Mouse (Mus musculus): ENCODE measurements around the gene Supt5. TPM values are rescaled to one million over a fixed set of nuclear protein-coding genes. Genes with fewer than 3 reads are reported as not detected.
A peak's percentile ranks its signal among the peaks of the same experiment; 100 is the strongest.

The Supt5 gene
- total RNA-seq, 2 experiments from 2014 or later, result 111 TPM

DNA sequence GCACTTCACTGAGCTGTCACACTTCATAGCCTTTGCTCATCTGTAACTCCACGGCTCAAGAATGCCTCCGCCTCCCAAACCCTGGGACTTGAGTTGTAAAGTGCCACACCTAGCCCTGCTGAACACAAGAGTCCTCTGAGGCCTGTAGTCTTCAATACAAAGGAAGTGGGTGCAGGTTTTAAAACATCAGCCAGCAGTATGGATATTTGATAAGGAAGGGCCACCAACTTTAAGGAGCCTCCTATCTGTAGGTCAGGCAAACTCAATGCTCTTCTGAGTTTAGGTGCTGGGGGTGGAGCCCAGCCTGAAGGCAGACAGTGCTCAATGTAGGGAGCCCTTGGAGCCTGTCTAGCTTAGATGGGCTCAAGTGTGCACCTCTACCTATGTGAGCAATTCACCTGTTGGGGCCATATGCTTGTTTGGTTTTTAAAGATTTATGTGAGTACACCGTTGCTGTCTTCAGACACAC lies 15.6 kb upstream of the Supt5 start:
- no peak for DNase-seq
- intact Hi-C loops (cut with DNase I), result no loop called here

DNA sequence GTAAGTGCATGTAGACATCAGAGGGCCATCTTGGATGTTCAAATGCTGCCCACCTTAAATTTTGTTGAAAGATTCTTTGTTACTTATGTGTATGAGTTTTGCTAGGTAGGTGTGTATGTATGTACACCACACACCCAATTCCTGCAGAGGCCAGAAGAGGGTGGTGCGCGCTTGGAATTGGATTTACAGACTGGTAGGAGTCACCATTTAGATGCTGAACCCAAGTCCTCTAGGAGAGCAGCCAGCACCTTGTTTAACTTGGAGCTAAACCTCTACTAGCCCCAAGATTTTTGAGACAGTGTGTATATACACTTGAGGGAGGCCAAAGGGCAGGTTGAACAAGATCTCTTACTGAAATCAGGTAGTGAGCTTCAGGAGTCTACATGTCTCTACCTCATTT lies 14.7 kb upstream of the Supt5 start:
- intact Hi-C loops (cut with DNase I), result no loop called here

DNA sequence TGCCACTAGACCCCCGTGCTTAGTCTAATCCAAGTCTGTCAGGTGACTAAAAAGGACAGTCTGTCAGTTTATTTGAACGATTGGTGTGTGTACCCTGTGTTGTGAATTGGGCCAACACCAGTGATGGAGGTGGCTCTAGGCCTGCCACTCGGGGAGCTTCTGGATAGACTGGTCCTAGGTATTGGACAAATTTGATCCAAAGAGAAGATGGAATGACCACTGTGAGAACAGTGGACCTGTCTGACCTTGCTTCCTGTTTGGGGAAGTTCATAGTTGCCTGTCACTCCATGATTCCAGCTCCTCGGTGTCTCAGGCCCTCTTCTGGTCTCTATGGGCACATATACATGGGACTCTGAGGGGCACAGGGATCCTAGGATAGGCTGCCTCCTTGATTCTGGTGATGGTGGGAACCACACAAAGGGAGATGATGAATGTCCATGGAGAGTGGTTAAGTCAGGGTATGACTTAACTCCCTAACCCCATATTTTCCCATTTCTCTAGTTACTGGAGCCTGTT lies 13.2 kb upstream of the Supt5 start:
- no peak for DNase-seq
- intact Hi-C loops (cut with DNase I), result no loop called here

More for the DNA sequence above, 14.7 kb upstream of the Supt5 start:
- DNase-seq, result no peak

DNA sequence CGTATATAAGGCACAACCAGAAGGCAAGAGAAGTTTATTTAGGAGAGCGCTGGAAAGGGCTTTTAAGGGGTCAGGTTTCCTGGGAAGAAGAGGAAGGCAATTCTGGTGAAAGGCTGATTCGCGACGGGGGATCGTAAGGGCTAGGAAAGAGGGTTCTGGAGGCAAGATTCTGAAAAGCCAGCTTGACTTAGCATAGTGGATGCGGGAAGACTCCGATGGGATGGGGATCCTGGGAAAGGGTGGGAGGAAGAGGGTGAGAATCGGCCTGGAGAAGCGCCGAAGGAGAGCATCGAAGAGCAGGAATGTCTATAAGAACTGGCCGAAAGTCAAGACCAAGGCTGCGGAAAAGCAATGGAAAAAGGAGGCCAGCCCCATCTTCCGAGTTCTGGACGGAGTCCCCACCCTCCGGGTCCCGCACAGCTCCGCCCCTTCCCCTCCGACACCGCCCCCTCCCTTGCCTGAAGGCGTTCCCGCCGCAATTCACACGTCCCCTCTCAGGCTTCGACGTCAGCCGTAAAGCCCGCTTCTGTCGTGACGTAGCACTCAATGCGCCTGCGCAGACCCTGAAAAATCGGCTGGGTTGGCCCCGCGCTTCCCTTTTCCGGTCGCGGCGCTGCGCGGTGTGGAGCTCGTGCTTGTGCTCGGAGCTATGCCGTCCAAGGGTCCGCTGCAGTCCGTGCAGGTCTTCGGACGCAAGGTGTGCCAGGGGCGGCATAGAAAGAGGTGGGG lies 11.8 kb upstream of the Supt5 start, which contains the start of gene Rps16:
TSS of gene Rps16 (plus strand) at position 498 of the 729 bp plus-strand sequence.
- peak; percentile 99 for DNase-seq
- intact Hi-C loops (cut with DNase I), result no loop called here

DNA sequence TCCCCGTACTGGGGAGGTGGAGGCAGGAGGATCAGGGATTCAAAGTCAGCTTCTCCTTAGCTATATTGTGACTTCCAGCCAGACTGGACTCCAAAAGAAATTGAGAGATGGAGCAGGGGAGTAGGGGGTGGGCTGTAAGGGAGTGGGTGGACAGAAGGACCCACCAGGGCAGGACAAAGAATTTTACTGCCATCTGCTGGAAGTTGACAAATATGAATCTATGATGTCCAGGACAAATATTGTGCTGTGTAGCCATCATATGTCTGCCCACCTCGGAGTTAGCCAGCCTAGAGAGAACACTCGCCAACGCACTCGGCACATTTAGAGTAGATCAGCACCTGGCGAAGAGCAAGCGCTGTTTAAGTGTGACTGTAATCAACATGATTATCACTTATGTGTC lies 10.1 kb upstream of the Supt5 start:
- intact Hi-C loops (cut with DNase I), result no loop called here
- peak; percentile 18 for DNase-seq

DNA sequence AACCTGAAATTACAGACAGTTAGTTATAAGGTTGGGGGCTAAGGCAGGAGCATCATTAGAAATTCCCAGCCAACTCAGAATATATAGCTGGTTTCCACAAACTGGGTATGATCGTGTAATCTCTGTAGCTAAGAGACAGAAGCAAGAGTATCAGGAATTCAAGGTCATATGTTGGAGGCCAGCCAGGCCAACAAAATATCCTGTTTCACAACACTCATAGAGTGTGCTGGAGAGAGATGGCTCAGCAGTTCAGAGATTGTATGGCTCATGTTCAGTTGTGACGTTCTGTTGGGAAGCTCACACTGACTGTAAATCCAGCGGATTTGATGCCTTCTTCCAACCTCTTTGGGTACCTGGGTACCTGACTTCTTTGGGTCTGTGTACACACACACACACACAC lies 9.2 kb upstream of the Supt5 start:
- DNase-seq, result no peak
- intact Hi-C loops (cut with DNase I), result no loop called here

DNA sequence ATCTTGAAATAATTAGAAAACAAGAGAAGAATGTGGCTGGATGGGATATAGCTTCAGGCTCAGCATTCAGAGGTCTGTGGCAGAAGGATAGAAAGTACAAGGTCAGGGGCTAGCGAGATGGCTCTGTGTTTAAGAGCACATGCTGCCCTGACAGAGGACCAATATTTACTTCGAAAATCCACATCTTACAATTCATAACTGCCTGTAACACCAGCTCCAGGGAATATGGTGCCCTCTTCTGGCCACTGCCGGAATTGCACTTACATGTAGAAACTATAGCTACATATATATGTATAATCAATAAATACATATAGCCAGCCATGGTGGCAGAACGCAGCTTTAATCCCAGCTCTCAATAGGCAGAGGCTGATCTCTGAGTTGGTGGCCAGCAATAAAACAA lies 6.1 kb upstream of the Supt5 start:
- intact Hi-C loops (cut with DNase I), result no loop called here
- peak; percentile 70 for DNase-seq

DNA sequence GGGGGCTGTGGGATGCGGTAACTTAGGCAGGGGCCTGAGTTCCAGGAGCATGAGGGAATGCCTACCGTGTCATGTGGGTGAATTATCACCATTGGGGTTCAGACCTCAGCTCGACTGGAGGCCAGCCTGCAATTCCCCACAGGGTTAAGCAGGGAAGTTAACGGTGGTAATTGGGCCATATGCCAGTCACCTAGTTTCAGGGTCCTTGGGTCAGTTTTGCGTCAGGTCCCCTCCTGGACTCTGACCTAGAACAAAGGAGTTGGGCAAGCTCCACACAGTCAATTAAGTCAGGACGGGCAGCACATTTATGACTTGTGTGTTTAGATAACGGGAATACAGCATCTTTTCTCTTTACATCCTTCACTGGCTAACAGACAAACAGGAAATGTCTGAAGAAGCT lies 2.8 kb upstream of the Supt5 start:
- no peak for DNase-seq
- intact Hi-C loops (cut with DNase I), result no loop called here

DNA sequence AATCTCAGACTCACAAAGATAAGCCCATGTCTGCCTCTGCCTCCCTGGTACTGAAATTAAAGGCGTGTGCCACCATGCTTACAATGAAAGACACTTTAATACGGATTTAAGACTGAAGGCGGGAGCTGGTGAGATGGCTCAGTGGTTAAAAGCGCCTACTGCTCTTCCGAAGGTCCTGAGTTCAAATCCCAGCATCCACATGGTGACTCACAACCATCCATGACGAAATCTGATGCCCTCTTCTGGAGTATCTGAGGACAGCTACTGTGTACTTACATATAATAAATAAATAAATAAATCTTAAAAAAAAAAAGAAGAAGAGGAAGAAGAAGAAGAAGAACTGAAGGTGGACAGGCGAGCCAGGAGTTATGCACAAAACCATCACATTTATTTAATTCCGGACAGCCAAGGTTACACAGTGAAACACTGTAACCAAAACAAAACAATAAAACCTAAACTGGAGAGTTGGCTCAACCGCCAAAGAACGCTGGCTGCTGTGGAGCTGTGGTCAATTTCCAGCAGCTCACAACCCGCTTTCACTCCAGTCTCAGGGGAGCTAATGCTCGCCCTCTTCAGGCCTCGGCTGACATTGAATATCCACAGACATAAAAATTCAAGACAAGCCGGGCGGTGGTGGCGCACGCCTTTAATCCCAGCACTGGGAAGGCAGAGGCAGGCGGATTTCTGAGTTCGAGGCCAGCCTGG lies 819 bp upstream of the Supt5 start:
- peak; percentile 48 for DNase-seq
- intact Hi-C loops (cut with DNase I), result no loop called here

DNA sequence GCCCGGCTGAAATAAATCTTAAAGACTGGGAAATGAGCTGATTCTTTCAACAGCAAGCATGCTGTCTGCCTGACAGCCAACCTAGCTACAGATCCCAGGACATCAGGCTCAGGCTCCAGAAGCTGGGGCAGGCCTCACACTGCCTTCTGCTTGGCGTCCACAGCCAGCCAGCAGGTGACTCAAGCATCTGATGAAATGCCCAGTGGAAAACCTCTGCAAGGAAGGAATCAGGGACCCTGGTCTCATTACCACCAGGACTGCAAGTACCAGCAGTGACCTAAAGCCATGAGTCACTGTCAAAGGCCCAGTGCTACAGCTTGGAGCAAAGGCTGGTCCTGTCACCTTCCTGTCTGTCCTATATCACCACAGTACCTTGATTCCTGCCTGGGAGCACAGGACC lies 3.1 kb downstream of the Supt5 start:
- no peak for DNase-seq
- intact Hi-C loops (cut with DNase I), result no loop called here

DNA sequence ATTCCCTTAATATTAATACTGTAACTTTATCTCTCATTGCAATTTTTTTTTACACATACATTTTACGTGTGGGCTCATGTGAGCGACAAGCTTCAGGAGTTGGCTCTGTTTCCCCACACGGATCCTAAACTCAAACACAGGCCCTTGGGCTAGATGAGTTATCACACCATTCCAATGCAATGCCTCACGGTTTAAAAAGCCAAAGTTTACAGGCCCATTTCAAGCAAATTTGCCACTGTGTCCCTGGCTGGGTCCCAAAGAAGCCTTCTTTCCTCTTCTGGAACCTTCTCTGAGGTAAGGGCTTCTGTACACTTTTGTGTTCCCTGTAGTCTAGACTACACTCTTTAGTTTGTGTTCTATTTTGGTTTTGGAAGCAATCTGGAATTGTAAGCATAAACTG lies 4.0 kb downstream of the Supt5 start:
- intact Hi-C loops (cut with DNase I), result no loop called here

DNA sequence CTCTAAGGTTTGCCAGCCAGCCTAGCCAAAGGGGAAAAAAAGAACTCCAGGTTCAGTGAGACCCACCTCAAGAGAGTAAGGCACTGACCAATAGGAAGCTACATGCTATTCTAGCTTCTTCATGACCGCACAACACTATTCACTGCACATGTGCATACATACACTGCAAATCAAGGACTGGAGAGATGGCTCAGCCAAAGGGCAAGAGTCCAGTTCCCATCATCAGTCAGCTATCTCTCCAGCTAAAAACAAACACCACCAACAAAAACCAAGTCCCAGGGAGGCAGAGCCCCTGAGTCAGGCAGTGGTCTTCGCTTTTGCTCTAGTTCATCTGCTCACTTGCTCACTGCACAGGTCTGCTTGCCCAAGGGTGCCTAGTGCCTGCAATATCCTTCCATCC lies 10.3 kb downstream of the Supt5 start:
- intact Hi-C loops (cut with DNase I), result no loop called here
- no peak for DNase-seq

More for the DNA sequence above, 4.0 kb downstream of the Supt5 start:
- no peak for DNase-seq

DNA sequence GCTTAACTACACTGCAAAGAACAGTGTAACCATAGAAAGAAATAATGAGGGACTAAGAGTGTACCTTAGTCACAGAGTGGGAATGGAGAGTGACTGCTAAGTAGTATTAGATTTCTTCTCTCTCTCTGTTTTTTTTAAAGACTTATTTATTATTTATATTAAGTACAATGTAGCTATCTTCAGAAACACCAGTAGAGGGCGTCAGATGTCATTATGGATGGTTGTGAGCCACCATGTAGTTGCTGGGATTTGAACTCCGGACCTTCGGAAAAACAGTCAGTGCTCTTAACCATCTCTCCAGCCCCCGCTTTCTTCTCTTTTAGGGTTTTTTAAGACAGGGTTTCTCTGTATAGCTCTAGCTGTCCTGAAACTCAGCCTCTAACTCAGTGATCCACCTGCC lies 12.1 kb downstream of the Supt5 start:
- intact Hi-C loops (cut with DNase I), result no loop called here
- no peak for DNase-seq

DNA sequence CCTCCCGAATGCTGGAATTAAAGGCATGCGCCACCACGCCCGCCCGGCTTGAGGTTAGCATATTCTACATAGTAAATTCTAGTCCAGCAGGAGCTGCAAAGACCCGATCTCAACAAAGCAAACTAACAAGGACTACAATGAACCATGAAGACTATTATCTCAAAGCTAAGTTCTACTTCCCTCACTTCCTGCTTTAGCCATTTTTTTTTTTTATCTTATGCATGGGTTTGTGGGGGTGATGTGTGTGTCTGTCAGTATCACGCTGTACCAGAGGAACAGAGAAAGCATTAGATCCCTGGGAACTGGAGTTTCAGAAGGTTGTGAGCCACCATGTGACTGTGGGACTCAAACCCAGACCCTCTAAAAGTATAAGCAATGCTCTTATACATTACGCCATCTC lies 13.3 kb downstream of the Supt5 start:
- intact Hi-C loops (cut with DNase I), result no loop called here
- no peak for DNase-seq

DNA sequence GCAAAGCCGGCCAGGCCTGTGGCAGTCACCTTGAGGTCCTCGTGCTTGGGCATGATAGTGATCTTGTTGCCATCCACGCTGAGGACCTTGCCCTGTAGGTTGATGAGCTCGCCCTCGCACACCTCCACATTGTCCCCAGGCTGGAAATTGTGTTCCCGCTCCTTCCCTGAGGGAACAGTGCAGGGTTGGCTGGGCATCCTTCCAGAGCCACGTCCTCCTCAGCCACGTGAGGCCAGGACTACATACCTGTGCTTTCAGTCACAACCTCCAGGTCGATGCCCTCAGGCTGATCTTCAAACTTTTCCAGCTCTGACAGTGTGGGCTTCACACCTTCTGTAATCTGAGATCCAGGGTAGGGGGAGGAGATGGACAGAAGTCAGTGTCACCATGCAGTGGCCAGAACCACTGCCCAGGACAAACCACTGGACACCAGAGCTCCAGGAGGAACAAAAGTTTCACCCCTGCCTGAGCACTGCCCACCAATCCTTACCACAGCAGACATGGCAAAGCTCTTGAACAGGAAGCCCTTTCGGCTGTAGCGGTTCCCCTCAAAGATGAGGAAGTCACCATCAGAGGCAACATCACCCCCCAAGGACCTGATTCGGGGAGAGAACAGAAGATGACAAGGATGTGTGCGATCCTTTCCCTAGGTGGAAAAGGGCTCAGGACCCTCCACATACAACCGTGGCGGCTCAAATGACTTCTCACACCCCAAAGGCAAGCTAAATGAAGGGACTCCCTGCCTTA lies 16.4 kb downstream of the Supt5 start:
- DNase-seq, result no peak
- intact Hi-C loops (cut with DNase I), result no loop called here

DNA sequence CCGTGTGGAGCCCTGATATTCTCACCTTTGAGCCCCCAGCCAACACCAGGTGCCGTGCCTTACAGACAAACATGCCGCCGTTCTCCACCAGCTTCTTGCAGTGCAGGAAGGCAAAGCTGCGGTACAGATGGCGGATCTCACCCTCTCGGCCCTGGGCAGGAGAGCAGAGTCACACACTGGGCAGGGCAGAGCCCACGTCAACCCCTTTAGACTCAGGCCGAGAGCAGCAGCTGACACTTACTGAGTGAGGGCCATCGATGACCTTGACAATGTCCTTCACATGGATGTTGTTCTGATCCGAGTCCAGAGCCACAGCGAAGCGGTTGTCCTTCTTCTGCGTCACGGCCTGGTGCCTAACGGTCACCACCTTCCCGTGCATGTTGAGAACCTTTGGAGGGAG lies 19.8 kb downstream of the Supt5 start:
- intact Hi-C loops (cut with DNase I), result no loop called here
- no peak for DNase-seq

DNA sequence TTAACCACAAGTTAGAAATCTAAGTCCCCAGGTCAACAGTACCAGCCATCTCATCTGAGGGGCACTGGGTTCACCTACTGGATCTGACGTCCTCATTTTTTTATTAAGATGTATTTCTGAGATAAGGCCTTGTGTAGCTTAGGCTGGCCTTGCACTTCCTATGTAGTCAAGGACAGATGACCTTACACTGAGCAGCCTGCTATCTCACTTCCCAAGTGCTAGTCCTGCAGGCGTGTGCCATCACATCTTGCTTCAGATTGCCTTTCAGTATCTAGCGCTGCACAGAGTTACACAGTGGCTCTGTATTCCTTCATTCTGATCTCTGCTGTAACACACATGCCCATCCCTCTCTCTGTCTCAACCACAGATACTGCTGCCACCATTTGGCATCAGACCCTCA lies 20.5 kb downstream of the Supt5 start:
- intact Hi-C loops (cut with DNase I), result no loop called here

DNA sequence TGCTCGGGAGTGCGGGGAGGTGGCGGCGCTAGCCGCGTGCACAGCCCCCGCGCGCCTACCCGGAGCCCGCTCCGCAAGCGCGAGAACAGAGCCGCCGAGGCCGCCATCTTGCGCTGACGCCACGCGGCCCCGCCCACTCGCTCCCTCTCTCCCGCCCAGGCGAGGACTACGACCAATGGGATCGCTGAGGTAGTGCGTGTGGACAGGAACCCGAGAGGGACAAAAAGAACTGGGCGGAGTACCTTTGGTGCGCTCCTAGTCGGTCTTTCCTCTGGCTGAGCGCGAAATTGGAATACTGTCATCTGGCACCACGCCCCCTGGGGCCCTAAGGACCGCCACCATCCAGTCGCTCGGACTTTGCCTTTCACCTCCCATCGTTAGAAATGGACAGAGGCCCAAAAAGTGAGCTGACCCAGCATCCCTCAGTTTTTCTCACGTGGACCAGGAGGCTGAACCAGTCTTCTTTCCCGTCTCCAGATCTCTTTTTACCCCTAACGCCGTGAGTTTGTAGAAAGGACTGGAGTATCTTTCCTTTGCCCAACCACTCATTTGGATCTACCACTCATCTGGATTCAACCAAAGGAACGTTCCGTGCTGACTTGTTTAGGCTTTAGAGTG lies 26.5 kb downstream of the Supt5 start, which contains the start of gene Timm50:
TSS of gene Timm50 (minus strand) at position 147 of the 618 bp plus-strand sequence.
- DNase-seq, result peak; percentile 98
- intact Hi-C loops (cut with DNase I), result no loop called here

More for the DNA sequence above, 20.5 kb downstream of the Supt5 start:
- DNase-seq, result no peak

DNA sequence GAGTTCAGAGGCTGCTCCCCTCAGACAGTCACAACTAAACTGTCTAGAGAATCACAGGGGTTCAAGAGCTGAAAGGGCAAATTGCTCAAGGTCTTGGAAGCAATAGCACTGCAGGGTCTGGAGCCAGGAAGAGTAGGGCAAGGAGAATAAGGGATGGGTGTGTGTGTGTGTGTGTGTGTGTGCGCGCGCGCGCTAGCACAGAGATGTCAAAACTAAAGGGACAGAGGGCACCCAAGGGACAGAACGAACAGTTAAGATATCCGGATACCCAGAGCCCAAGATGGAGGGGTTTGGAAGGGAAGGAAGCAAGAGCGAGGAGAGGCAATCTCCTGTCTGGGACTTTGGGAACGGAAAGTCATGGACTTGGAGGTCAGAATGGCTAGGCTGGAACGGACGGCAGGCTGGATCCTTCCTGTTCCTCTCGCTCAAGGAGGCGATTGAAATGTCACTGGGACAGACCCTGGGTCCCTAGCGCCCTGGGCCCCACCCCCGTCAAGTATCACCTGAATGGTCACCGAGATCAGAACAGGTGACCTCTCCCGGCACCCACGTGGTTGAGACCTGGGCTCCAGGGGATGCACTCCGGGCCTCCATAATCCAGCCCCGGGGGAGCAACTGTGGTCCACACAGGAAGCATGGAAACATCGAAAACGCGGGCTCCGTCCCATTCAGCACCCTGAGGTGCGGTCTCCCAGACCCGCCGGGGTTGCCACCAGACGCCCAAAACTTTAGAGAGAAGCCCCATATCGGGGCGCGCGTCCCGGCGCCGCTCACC lies 27.2 kb downstream of the Supt5 start:
- intact Hi-C loops (cut with DNase I), result no loop called here
- DNase-seq, result no peak

DNA sequence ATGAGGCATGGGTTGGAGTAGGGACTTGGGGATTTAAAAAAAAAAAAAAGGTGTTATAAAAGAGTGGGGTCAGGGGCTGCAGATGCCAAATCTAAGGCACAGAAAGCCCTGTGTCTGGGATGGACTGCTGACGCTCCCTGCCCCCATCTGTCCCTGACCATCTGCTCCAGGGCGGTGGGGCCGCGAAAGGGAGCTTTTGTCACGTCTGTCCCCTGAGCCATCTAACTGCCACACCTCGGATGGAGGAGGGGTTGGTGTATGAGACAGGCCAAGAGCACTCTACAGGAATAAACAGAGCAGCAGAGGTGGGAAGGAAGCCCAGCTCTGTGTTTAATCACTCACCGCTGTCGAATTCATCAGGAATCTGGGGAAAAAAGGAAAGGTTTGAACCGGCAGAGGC lies 28.8 kb downstream of the Supt5 start:
- intact Hi-C loops (cut with DNase I), result loop anchor here (10.0 kb wide), 1 partner anchor 125 kb away; no protein-coding TSS in a partner anchor

More for the DNA sequence above, 28.8 kb downstream of the Supt5 start:
- peak; percentile 73 for DNase-seq
